Mouse (Mus musculus) urinary bladder, postnatal 4 days (tissue): ENCODE measurements around the gene Ngb.

Experiments used
- DNase-seq, 2 experiments: peaks; one replicate each; pipeline ENCODE4 v3.0.0; 2021 to 2022; ENCODE audit warnings: low spot score in 2 of 2

The Ngb gene

GRCm38 (mm10) chr12:87091916-87092315 is 10.4 kb downstream of the Ngb start:
- no peak for DNase-seq

- no peak for DNase-seq
Observed at GRCm38 (mm10) chr12:87089701-87090100, 12.6 kb downstream of the Ngb start.

- DNase-seq: no peak
Observed at GRCm38 (mm10) chr12:87089255-87089654, 13.1 kb downstream of the Ngb start.

GRCm38 (mm10) chr12:87088331-87088730 is 14.0 kb downstream of the Ngb start:
- no peak for DNase-seq

GRCm38 (mm10) chr12:87087236-87087635 is 15.1 kb downstream of the Ngb start:
- no peak for DNase-seq

GRCm38 (mm10) chr12:87082797-87083196 is 19.5 kb downstream of the Ngb start:
- no peak for DNase-seq

GRCm38 (mm10) chr12:87076610-87077009 is 25.7 kb downstream of the Ngb start:
- no peak for DNase-seq

GRCm38 (mm10) chr12:87070520-87070919 is 31.8 kb downstream of the Ngb start:
- DNase-seq: no peak

- no peak for DNase-seq
Observed at GRCm38 (mm10) chr12:87066429-87066828, 35.9 kb downstream of the Ngb start.

GRCm38 (mm10) chr12:87065446-87065845 is 36.9 kb downstream of the Ngb start:
- DNase-seq: no peak

- no peak for DNase-seq
Observed at GRCm38 (mm10) chr12:87057066-87057465, 45.3 kb downstream of the Ngb start.

- no peak for DNase-seq
Observed at GRCm38 (mm10) chr12:87054873-87055272, 47.5 kb downstream of the Ngb start.

GRCm38 (mm10) chr12:87052661-87053321 is 49.5 kb downstream of the Ngb start:
- peak; percentile 60 to 88 for DNase-seq

GRCm38 (mm10) chr12:87047536-87047935 is 54.8 kb downstream of the Ngb start:
- DNase-seq: no peak
